Mouse (Mus musculus) MEL (cell line): Measurements from ENCODE around the gene Slc7a11. TPM values are rescaled to one million over a fixed set of nuclear protein-coding genes. Genes with fewer than 3 reads are reported as not detected.

Source experiments
- DNase-seq: peaks from one replicate; pipeline ENCODE4 v3.0.0; 2011; ENCODE audit warnings: low read depth, low spot score
- H3K27ac ChIP-seq: 2 replicates; pipeline ENCODE4 v1.5.1; 2012; ENCODE audit warnings: low read depth, mild to moderate bottlenecking, control low read depth, low read length, moderate library complexity; ENCODE audit not compliant: control insufficient read depth
- H3K27me3 ChIP-seq, 2 experiments: fragments of 150-350 bp in 1 of 2; sonication (generic) in 1 of 2; 2 replicates each; pipeline ENCODE4 v1.6.1; 2012; ENCODE audit warnings: low read length in 2 of 2, mild to moderate bottlenecking in 2 of 2, improper control_type of control experiment in 1 of 2, moderate library complexity in 1 of 2; ENCODE audit not compliant: insufficient read depth in 2 of 2, control insufficient read depth in 1 of 2
- H3K36me3 ChIP-seq, 2 experiments: 2 replicates each; pipeline ENCODE4 v1.6.1; 2012 to 2014; ENCODE audit warnings: low read length in 2 of 2, improper control_type of control experiment in 1 of 2, inconsistent platforms in 1 of 2, mild to moderate bottlenecking in 1 of 2; ENCODE audit not compliant: insufficient read depth in 2 of 2, control insufficient read depth in 1 of 2
- H3K4me1 ChIP-seq, 2 experiments: fragments of 150-350 bp in 1 of 2; sonication (generic) in 1 of 2; 2 replicates each; pipeline ENCODE4 v1.6.1; 2012; ENCODE audit warnings: low read length in 2 of 2, improper control_type of control experiment in 1 of 2, mild to moderate bottlenecking in 1 of 2; ENCODE audit not compliant: insufficient read depth in 2 of 2, control insufficient read depth in 1 of 2
- H3K4me3 ChIP-seq, 2 experiments: fragments of 150-350 bp in 1 of 2; sonication (generic) in 1 of 2; 2 replicates each; pipeline ENCODE4 v1.5.1; 2012; ENCODE audit warnings: low read depth in 2 of 2, low read length in 2 of 2, mild to moderate bottlenecking in 2 of 2, moderate library complexity in 2 of 2, control low read depth in 1 of 2, improper control_type of control experiment in 1 of 2; ENCODE audit not compliant: control insufficient read depth in 1 of 2, insufficient read depth in 1 of 2
- H3K79me2 ChIP-seq: 2 replicates; pipeline ENCODE4 v1.6.1; 2012; ENCODE audit warnings: mild to moderate bottlenecking, low read length, moderate library complexity; ENCODE audit not compliant: control insufficient read depth, poor library complexity, insufficient read depth
- H3K9ac ChIP-seq: 2 replicates; pipeline ENCODE4 v1.6.1; 2012; ENCODE audit warnings: low read depth, mild to moderate bottlenecking, control low read depth, low read length, moderate library complexity; ENCODE audit not compliant: control insufficient read depth, poor library complexity, severe bottlenecking
- H3K9me3 ChIP-seq: fragments of 150-350 bp; sonication (generic); replicated peaks from 2 replicates; pipeline ENCODE4 v1.6.1; 2012; ENCODE audit warnings: mild to moderate bottlenecking, low read length, improper control_type of control experiment, moderate library complexity; ENCODE audit not compliant: insufficient read depth
- BHLHE40 ChIP-seq: IDR thresholded peaks from 2 replicates; pipeline ENCODE4 v1.6.1; 2012; ENCODE audit warnings: low read depth, mild to moderate bottlenecking, inconsistent platforms, low read length, improper control_type of control experiment, borderline replicate concordance
- CHD2 ChIP-seq: IDR thresholded peaks from 2 replicates; pipeline ENCODE4 v1.6.1; 2011; ENCODE audit warnings: low read length, improper control_type of control experiment
- CTCF ChIP-seq, 3 experiments: IDR thresholded peaks in 2 of 3; conservative IDR thresholded peaks in 1 of 3; 2 replicates each; pipeline ENCODE4 v1.5.1; 2011 to 2012; ENCODE audit warnings: low read length in 3 of 3, low read depth in 2 of 3, mild to moderate bottlenecking in 2 of 3, improper control_type of control experiment in 1 of 3, inconsistent platforms in 1 of 3, mixed read lengths in 1 of 3, moderate library complexity in 1 of 3; ENCODE audit not compliant: control insufficient read depth in 1 of 3, insufficient read depth in 1 of 3, poor library complexity in 1 of 3, severe bottlenecking in 1 of 3
- E2F4 ChIP-seq: IDR thresholded peaks from 2 replicates; pipeline ENCODE4 v1.6.1; 2011; ENCODE audit warnings: low read depth, low read length, improper control_type of control experiment, borderline replicate concordance
- EP300 ChIP-seq, 2 experiments: IDR thresholded peaks; 2 replicates each; pipeline ENCODE4 v1.6.1; 2011; ENCODE audit warnings: improper control_type of control experiment in 2 of 2, low read length in 2 of 2, low read depth in 1 of 2, mild to moderate bottlenecking in 1 of 2
- GATA1 ChIP-seq: IDR thresholded peaks from 2 replicates; pipeline ENCODE4 v1.6.1; 2011; ENCODE audit warnings: low read depth, low read length, improper control_type of control experiment
- MAX ChIP-seq: IDR thresholded peaks from 2 replicates; pipeline ENCODE4 v1.6.1; 2011; ENCODE audit warnings: low read length, improper control_type of control experiment
- MEF2A ChIP-seq: IDR thresholded peaks from 2 replicates; pipeline ENCODE4 v1.6.1; 2014; ENCODE audit warnings: low read depth, mild to moderate bottlenecking, inconsistent platforms, low read length, improper control_type of control experiment; ENCODE audit not compliant: poor library complexity, insufficient replicate concordance, severe bottlenecking; ENCODE audit errors: extremely low read depth
- MYC ChIP-seq: IDR thresholded peaks from 2 replicates; pipeline ENCODE4 v1.6.1; 2011; ENCODE audit warnings: low read depth, mild to moderate bottlenecking, low read length, improper control_type of control experiment, moderate library complexity
- NRF1 ChIP-seq: IDR thresholded peaks from 2 replicates; pipeline ENCODE4 v1.6.1; 2014; ENCODE audit warnings: low read depth, mild to moderate bottlenecking, inconsistent platforms, low read length, improper control_type of control experiment, moderate library complexity; ENCODE audit not compliant: poor library complexity, insufficient read depth, severe bottlenecking
- POLR2A ChIP-seq, 2 experiments: IDR thresholded peaks; 2 replicates each; pipeline ENCODE4 v1.6.1; 2011 to 2012; ENCODE audit warnings: low read length in 2 of 2, mild to moderate bottlenecking in 2 of 2, control low read depth in 1 of 2, improper control_type of control experiment in 1 of 2, low read depth in 1 of 2, moderate library complexity in 1 of 2; ENCODE audit not compliant: control insufficient read depth in 1 of 2, insufficient read depth in 1 of 2, poor library complexity in 1 of 2
- POLR2AphosphoS5 ChIP-seq: IDR thresholded peaks from 2 replicates; pipeline ENCODE4 v1.6.1; 2012; ENCODE audit warnings: low read depth, borderline replicate concordance, mild to moderate bottlenecking, inconsistent platforms, low read length, moderate library complexity, mixed read lengths
- RAD21 ChIP-seq: IDR thresholded peaks from 2 replicates; pipeline ENCODE4 v1.6.1; 2011; ENCODE audit warnings: mild to moderate bottlenecking, low read depth, low read length, improper control_type of control experiment
- RCOR1 ChIP-seq: IDR thresholded peaks from 2 replicates; pipeline ENCODE4 v1.6.1; 2012; ENCODE audit warnings: low read depth, mild to moderate bottlenecking, inconsistent platforms, low read length, improper control_type of control experiment
- SIN3A ChIP-seq: IDR thresholded peaks from 2 replicates; pipeline ENCODE4 v1.6.1; 2012; ENCODE audit warnings: low read length, improper control_type of control experiment, inconsistent platforms
- SMC3 ChIP-seq: IDR thresholded peaks from 2 replicates; pipeline ENCODE4 v1.6.1; 2011; ENCODE audit warnings: low read depth, low read length, improper control_type of control experiment
- TBP ChIP-seq: IDR thresholded peaks from 2 replicates; pipeline ENCODE4 v1.8.0; 2011; ENCODE audit warnings: low read depth, low read length, improper control_type of control experiment
- TCF12 ChIP-seq: IDR thresholded peaks from 2 replicates; pipeline ENCODE4 v1.6.1; 2014; ENCODE audit warnings: low read depth, mild to moderate bottlenecking, inconsistent platforms, low read length, improper control_type of control experiment, moderate library complexity
- USF2 ChIP-seq, 2 experiments: IDR thresholded peaks; 2 replicates each; pipeline ENCODE4 v1.6.1; 2011 to 2012; ENCODE audit warnings: improper control_type of control experiment in 2 of 2, low read length in 2 of 2, borderline replicate concordance in 1 of 2, inconsistent platforms in 1 of 2, low read depth in 1 of 2, mild to moderate bottlenecking in 1 of 2; ENCODE audit not compliant: insufficient read depth in 1 of 2
- ZC3H11A ChIP-seq: IDR thresholded peaks from 2 replicates; pipeline ENCODE4 v1.6.1; 2012; ENCODE audit warnings: low read depth, mild to moderate bottlenecking, inconsistent platforms, low read length, improper control_type of control experiment
- ZMIZ1 ChIP-seq: IDR thresholded peaks from 2 replicates; pipeline ENCODE4 v1.6.1; 2012; ENCODE audit warnings: low read depth, mild to moderate bottlenecking, inconsistent platforms, low read length, improper control_type of control experiment, moderate library complexity
- ZNF384 ChIP-seq: IDR thresholded peaks from 2 replicates; pipeline ENCODE4 v1.6.1; 2012; ENCODE audit warnings: low read depth, mild to moderate bottlenecking, inconsistent platforms, low read length, improper control_type of control experiment
- polyA plus RNA-seq, 2 experiments: library from polyadenylated mRNA; stranded (reverse) in 1 of 2; unstranded in 1 of 2; fragments of >175 nt in 1 of 2; fragments of >200 nt in 1 of 2; gene quantifications; 2 replicates each; pipeline versions ENCODE4 v1.2.1 to v1.2.4; 2012; ENCODE audit warnings: low replicate concordance in 2 of 2, low read depth in 1 of 2; ENCODE audit not compliant: insufficient read length in 2 of 2, insufficient read depth in 1 of 2, missing spikeins in 1 of 2
- total RNA-seq: library from RNA; depleted of rRNA; stranded (reverse); fragments of 300-350 nt; gene quantifications from 2 replicates; pipeline ENCODE4 v1.2.3, GENCODE M21; 2012

The Slc7a11 gene
- total and polyA plus RNA-seq, 3 experiments: 0.69 to 3.3 TPM; not detected in 1

DNA sequence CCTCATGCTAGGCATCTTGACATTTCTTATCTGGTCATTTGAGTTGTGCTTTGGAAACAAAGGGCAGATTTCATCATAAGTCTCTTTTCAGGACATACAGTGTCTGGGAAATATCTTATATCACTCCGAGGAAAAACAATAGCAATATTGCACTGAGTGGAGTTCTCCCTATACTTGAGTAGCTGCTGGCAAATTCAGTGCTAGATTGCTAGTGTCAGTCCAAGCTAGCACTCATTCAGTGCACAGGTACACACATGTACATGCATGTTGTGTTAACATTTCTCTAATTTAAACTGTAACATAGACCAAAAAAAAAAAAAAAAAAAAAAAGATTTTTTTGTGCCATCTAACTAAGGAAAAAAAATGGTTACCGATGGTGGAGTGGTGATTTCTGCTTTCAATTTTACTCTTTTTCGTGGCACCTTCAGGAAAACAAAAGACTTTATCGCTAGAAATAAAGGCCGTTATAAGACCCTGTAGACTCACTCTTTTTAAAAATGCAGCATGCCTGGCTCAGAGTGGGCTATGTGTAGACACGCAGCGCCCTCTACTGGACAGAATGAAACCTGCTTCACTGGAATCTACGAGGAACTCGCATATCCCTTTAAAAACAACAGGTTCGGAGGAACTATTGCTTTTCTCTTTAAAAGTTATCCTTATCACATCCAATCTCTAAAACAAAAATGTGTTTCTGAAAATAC is 62.1 kb downstream of the Slc7a11 start:
- Histone ChIP-seq H3K9ac (no peak overlapping the region), H3K4me3 (no peak overlapping the region)

DNA sequence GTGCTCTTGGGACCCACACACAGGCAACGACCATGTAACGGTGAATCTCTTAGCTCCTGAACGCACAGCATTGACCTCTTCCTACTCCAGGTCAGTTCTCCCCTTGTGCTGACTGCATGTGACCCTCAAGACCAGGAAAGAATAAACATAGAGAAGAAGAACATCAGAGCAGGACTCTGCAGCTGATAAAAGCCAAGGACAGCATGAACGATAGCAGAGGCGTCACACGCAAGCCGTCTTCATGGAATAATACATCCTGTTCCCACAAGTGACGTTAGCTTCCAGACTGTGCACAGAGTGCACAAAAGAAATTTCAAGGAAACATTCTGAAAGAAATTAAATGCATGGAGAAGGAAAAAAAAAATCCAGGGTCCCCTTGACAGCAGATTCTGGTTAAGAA is 63.5 kb downstream of the Slc7a11 start:
- no peaks in the 10 kb centered on the region for H3K79me2 ChIP-seq
- no peak overlapping the region for H3K9ac ChIP-seq
- H3K9me3 ChIP-seq: no peaks in the 10 kb centered on the region
- TF ChIP-seq SMC3 (no peak), EP300 (IDR thresholded peaks at IDR 0.05; ENCODE audit: low read depth in 1 of 2, low read length in 2 of 2) (no peak), ZMIZ1 (no peak), MYC (no peak), USF2 (IDR thresholded peaks at IDR 0.05; ENCODE audit: borderline replicate concordance in 1 of 2, insufficient read depth in 1 of 2, low read depth in 1 of 2, low read length in 2 of 2) (no peak), GATA1 (no peak)
- no peak for DNase-seq
- no peaks in the 10 kb centered on the region for H3K27me3 ChIP-seq
- H3K27ac ChIP-seq: no peak overlapping the region
- peaks cover 0 to 2% of the 10 kb centered on the region in 2 experiments; a peak in 2 of 4 replicates for H3K36me3 ChIP-seq
- no peak overlapping the region for H3K4me3 ChIP-seq
- H3K4me1 ChIP-seq: no peaks in the 10 kb centered on the region

More for the DNA sequence above, 62.1 kb downstream of the Slc7a11 start:
- H3K79me2 ChIP-seq: no peaks in the 10 kb centered on the region
- H3K9me3 ChIP-seq: no peaks in the 10 kb centered on the region
- no peaks in the 10 kb centered on the region for H3K27me3 ChIP-seq
- DNase-seq: peak; percentile 86
- H3K4me1 ChIP-seq: no peaks in the 10 kb centered on the region
- TF ChIP-seq SMC3: peak; percentile 69
- peak; percentile 76 for TF ChIP-seq RAD21
- no peak for TF ChIP-seq MEF2A
- TF ChIP-seq ZC3H11A: peak; percentile 48; the same call in 1 of the 2 replicates
- TF ChIP-seq CTCF (IDR thresholded peaks at IDR 0.05 in 2 of 3, conservative IDR thresholded peaks at IDR 0.05 in 1 of 3; ENCODE audit: control insufficient read depth in 1 of 3, insufficient read depth in 1 of 3, low read depth in 2 of 3, low read length in 3 of 3, poor library complexity in 1 of 3, severe bottlenecking in 1 of 3): peak; percentile 70 to 83 (median 74)
- no peak for TF ChIP-seq CHD2
- peak; percentile 81 for TF ChIP-seq ZNF384
- TF ChIP-seq, all 39 proteins: peak for 5
- Histone ChIP-seq H3K27ac (no peak overlapping the region), H3K36me3 (peaks cover 0 to 2% of the 10 kb centered on the region in 2 experiments; a peak in 2 of 4 replicates)

DNA sequence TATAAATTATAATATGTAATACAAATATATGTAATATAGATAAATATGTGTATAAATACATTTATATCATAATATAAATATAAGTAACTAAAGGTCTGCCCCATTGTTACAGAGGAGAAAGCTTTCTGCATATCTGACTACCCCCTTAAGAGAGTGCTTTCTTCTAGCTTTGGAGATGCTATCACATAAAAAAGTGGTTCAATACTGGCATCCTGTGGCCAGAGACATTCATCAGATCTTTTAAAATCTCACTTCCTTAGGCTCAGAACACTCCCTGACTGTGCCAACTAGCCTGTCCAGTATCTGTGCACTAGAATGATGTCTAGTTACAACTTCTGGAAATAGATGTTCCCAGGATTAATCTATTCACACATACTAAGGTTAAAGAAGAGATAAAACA is 67.9 kb downstream of the Slc7a11 start:
- Histone ChIP-seq H3K9ac (no peak overlapping the region), H3K27me3 (no peaks in the 10 kb centered on the region), H3K9me3 (no peaks in the 10 kb centered on the region), H3K4me3 (no peak overlapping the region), H3K36me3 (no peaks in the 10 kb centered on the region; a peak in 1 of 4 replicates), H3K27ac (no peak overlapping the region), H3K79me2 (no peaks in the 10 kb centered on the region), H3K4me1 (no peaks in the 10 kb centered on the region)
- TF ChIP-seq TCF12: no peak
- no peak for TF ChIP-seq TBP
- no peak for TF ChIP-seq EP300 (IDR thresholded peaks at IDR 0.05; ENCODE audit: low read depth in 1 of 2, low read length in 2 of 2)
- TF ChIP-seq BHLHE40: no peak
- no peak for TF ChIP-seq MAX
- TF ChIP-seq POLR2AphosphoS5: no peak
- no peak for TF ChIP-seq CHD2
- TF ChIP-seq ZC3H11A: no peak
- TF ChIP-seq ZNF384: no peak
- TF ChIP-seq POLR2A (IDR thresholded peaks at IDR 0.05; ENCODE audit: control insufficient read depth in 1 of 2, insufficient read depth in 1 of 2, low read depth in 1 of 2, low read length in 2 of 2, poor library complexity in 1 of 2): no peak
- no peak for TF ChIP-seq SIN3A
- no peak for TF ChIP-seq E2F4
- no peak for TF ChIP-seq RCOR1
- TF ChIP-seq CTCF (IDR thresholded peaks at IDR 0.05 in 2 of 3, conservative IDR thresholded peaks at IDR 0.05 in 1 of 3; ENCODE audit: control insufficient read depth in 1 of 3, insufficient read depth in 1 of 3, low read depth in 2 of 3, low read length in 3 of 3, poor library complexity in 1 of 3, severe bottlenecking in 1 of 3): no peak
- TF ChIP-seq NRF1: no peak
- DNase-seq: no peak
